14 mouse cellular contexts compared by ENCODE assay signal in genomic region chr2:156857385-156857791, GRCm38 (mm10). TPM values are rescaled to one million over a fixed set of nuclear protein-coding genes. Genes with fewer than 3 reads are reported as not detected.
A peak's percentile ranks its signal among the peaks of the same experiment; 100 is the strongest.
DNase-seq lines count a peak whose midpoint lies in the region; ATAC-seq and TF ChIP-seq lines count a peak whose summit lies in the region.
"Had no signal": no experiment of that assay in that cellular context is flagged by ENCODE, and none has a peak within 500 bp of the region (broad histone marks: within the 10 kb centered on the region; RNA-seq: fewer than 3 reads in every experiment).

No protein-coding gene starts in this region.

- peak overlapping the region; percentile 47 for H3K4me2 ChIP-seq in heart, embryonic 12.5 days
- H3K4me2 ChIP-seq in heart, postnatal 0 days (ENCODE audit: low read depth, low read length) = peak overlapping the region; percentile 48
- H3K4me2 ChIP-seq in hindbrain, embryonic 14.5 days (replicated peaks) = no peak overlapping the region
- H3K4me2 ChIP-seq: forebrain, embryonic 13.5 days; midbrain, embryonic 12.5 days had no signal

- no peaks in the 10 kb centered on the region for H3K27me3 ChIP-seq in heart, embryonic 12.5 days (replicated peaks)
- no peaks in the 10 kb centered on the region for H3K27me3 ChIP-seq in heart, postnatal 0 days (ENCODE audit: control insufficient read depth, insufficient read depth, low read length)
- H3K27me3 ChIP-seq in hindbrain, embryonic 14.5 days (ENCODE audit: control insufficient read depth, insufficient read depth, low read length) = no peaks in the 10 kb centered on the region
- H3K27me3 ChIP-seq: forebrain, embryonic 13.5 days; midbrain, embryonic 12.5 days had no signal

- TF ChIP-seq EP300 in heart, postnatal 0 days (IDR thresholded peaks at IDR 0.05; ENCODE audit: low read depth) = no peak

- H3K27ac ChIP-seq in heart, embryonic 12.5 days (ENCODE audit: poor library complexity, severe bottlenecking) = peak overlapping the region; percentile 48
- H3K27ac ChIP-seq in heart, postnatal 0 days (ENCODE audit: low read depth) = peak overlapping the region; percentile 68
- H3K27ac ChIP-seq in hindbrain, embryonic 14.5 days = no peak overlapping the region
- H3K27ac ChIP-seq: forebrain, embryonic 13.5 days; midbrain, embryonic 12.5 days had no signal

- DNase-seq in heart, postnatal 25 days (ENCODE audit: low spot score) = no peak
- peak; percentile 15 for DNase-seq in lung, postnatal 25 days (ENCODE audit: low spot score)
- no peak for DNase-seq in lung, postnatal 4 days
- DNase-seq in heart, postnatal 0 days (ENCODE audit: low spot score) = peak; percentile 63
- DNase-seq in hindbrain, embryonic 14.5 days (ENCODE audit: low spot score) = no peak
- DNase-seq in right cerebral cortex, adult 18-20 months = no peak
- DNase-seq: adrenal gland, postnatal 25 days; cerebellum, adult 2 months; gastrocnemius, postnatal 10 days had no signal

- no peaks in the 10 kb centered on the region for H3K9me3 ChIP-seq in heart, embryonic 12.5 days (replicated peaks)
- no peaks in the 10 kb centered on the region for H3K9me3 ChIP-seq in heart, postnatal 0 days (replicated peaks; ENCODE audit: control insufficient read depth, low read length)
- no peaks in the 10 kb centered on the region for H3K9me3 ChIP-seq in hindbrain, embryonic 14.5 days (ENCODE audit: control insufficient read depth, low read length)
- H3K9me3 ChIP-seq: forebrain, embryonic 13.5 days; midbrain, embryonic 12.5 days had no signal

- peaks cover 29% of the 10 kb centered on the region for H3K36me3 ChIP-seq in heart, embryonic 12.5 days
- no peaks in the 10 kb centered on the region for H3K36me3 ChIP-seq in heart, postnatal 0 days (replicated peaks; ENCODE audit: control insufficient read depth, insufficient read depth, low read length)
- peaks cover 15% of the 10 kb centered on the region; the same call in 1 of the 2 replicates for H3K36me3 ChIP-seq in hindbrain, embryonic 14.5 days (replicated peaks; ENCODE audit: control insufficient read depth, insufficient read depth)

- no peak for TF ChIP-seq CTCF in heart, postnatal 0 days (IDR thresholded peaks at IDR 0.05; ENCODE audit: low read depth)

- H3K4me3 ChIP-seq in heart, embryonic 12.5 days = peak overlapping the region; percentile 7; the same call in 1 of the 2 replicates
- H3K4me3 ChIP-seq in heart, postnatal 0 days (ENCODE audit: low read depth, low read length) = peak overlapping the region; percentile 23
- no peak overlapping the region for H3K4me3 ChIP-seq in hindbrain, embryonic 14.5 days (replicated peaks; ENCODE audit: low read length)
- H3K4me3 ChIP-seq: forebrain, embryonic 13.5 days; midbrain, embryonic 12.5 days had no signal

- intact Hi-C loops in heart, postnatal 25 days (cut with DNase I) = no loop called here

- H3K4me1 ChIP-seq in heart, embryonic 12.5 days (replicated peaks) = peaks cover 28% of the 10 kb centered on the region
- H3K4me1 ChIP-seq in heart, postnatal 0 days (ENCODE audit: control insufficient read depth, insufficient read depth) = 0 out of 2 replicates have a peak, but pooled peaks cover 10% of the 10 kb centered on the region
- peaks cover 10% of the 10 kb centered on the region for H3K4me1 ChIP-seq in hindbrain, embryonic 14.5 days (replicated peaks; ENCODE audit: control insufficient read depth, insufficient read depth, low read length)

- no peak for ATAC-seq in heart, embryonic 12.5 days (ENCODE audit: insufficient number of reproducible peaks, low FRiP score)
- no peak for ATAC-seq in heart, postnatal 0 days (ENCODE audit: insufficient read depth, low read depth)
- peak; percentile 74 for ATAC-seq in monocyte, adult 5-6 weeks (replicated peaks; ENCODE audit: insufficient number of reproducible peaks, low FRiP score, low TSS enrichment, poor library complexity, severe bottlenecking)
- no peak for ATAC-seq in hindbrain, embryonic 14.5 days (ENCODE audit: low FRiP score)
- ATAC-seq: forebrain, embryonic 13.5 days; intestine, postnatal 0 days had no signal

- H3K9ac ChIP-seq in heart, embryonic 12.5 days = no peak overlapping the region
- H3K9ac ChIP-seq in heart, postnatal 0 days (replicated peaks; ENCODE audit: low read depth, low read length) = peak overlapping the region; percentile 22; the same call in 1 of the 2 replicates
- no peak overlapping the region for H3K9ac ChIP-seq in hindbrain, embryonic 14.5 days
- H3K9ac ChIP-seq: forebrain, embryonic 13.5 days; midbrain, embryonic 12.5 days had no signal

- 28% methylated on average over 3 of the region's 3 CpGs for WGBS in heart, embryonic 12.5 days
- WGBS in heart, postnatal 0 days = 24% methylated on average over 3 of the region's 3 CpGs
- 86% methylated on average over 3 of the region's 3 CpGs for WGBS in hindbrain, embryonic 14.5 days

RNA-seq across cellular contexts. Expression of gene 4930518I15Rik, which starts 0.4 kb away (rescaled TPM):
- 3.5 and 4.5 TPM in 2 replicates for polyA plus RNA-seq in heart, embryonic 12.5 days (2016; fragmentation: Nextera tagmentation; extraction: Ambion mirVana)
- total RNA-seq in heart, postnatal 25 days (2021) = under 1 TPM; 0.57 to 0.89 TPM
- total RNA-seq in heart, postnatal 0 days (2014; rRNA removed; ENCODE audit: low replicate concordance) = 0.12 TPM in 1 of 2 replicates, not detected in the other
- polyA plus RNA-seq in heart, postnatal 0 days (2015; fragmentation: Nextera tagmentation; extraction: Ambion mirVana) = 3.2 and 3.8 TPM in 2 replicates
- 0.38 to 5.2 TPM (median 2.5 TPM) in 3 replicates for total RNA-seq in monocyte, adult 5-6 weeks (2017)
- polyA plus RNA-seq in hindbrain, embryonic 14.5 days (2014; fragmentation: Nextera tagmentation; extraction: Ambion mirVana) = 4.0 and 5.4 TPM in 2 replicates

RNA-seq across cellular contexts. Expression of gene Rab5if, which starts 5.5 kb away (rescaled TPM):
- polyA plus RNA-seq in heart, embryonic 12.5 days (2016; fragmentation: Nextera tagmentation; extraction: Ambion mirVana) = 193 and 203 TPM in 2 replicates
- total RNA-seq in heart, postnatal 25 days (2021) = 100 to 1,000 TPM; 124 to 125 TPM
- total RNA-seq in heart, postnatal 0 days (2014; rRNA removed; ENCODE audit: low replicate concordance) = 155 and 219 TPM in 2 replicates
- 186 and 188 TPM in 2 replicates for polyA plus RNA-seq in heart, postnatal 0 days (2015; fragmentation: Nextera tagmentation; extraction: Ambion mirVana)
- 118 to 134 TPM (median 121 TPM) in 3 replicates for total RNA-seq in monocyte, adult 5-6 weeks (2017)
- polyA plus RNA-seq in hindbrain, embryonic 14.5 days (2014; fragmentation: Nextera tagmentation; extraction: Ambion mirVana) = 174 and 176 TPM in 2 replicates

RNA-seq across cellular contexts. Expression of gene Tgif2, which starts 17.6 kb away (rescaled TPM):
- 42.8 and 43.1 TPM in 2 replicates for polyA plus RNA-seq in heart, embryonic 12.5 days (2016; fragmentation: Nextera tagmentation; extraction: Ambion mirVana)
- total RNA-seq in heart, postnatal 25 days (2021) = under 1 TPM; 0.75 to 0.95 TPM
- 19.7 and 28.3 TPM in 2 replicates for total RNA-seq in heart, postnatal 0 days (2014; rRNA removed; ENCODE audit: low replicate concordance)
- polyA plus RNA-seq in heart, postnatal 0 days (2015; fragmentation: Nextera tagmentation; extraction: Ambion mirVana) = 11.6 and 14.6 TPM in 2 replicates
- total RNA-seq in monocyte, adult 5-6 weeks (2017) = 3.2 to 5.9 TPM (median 3.5 TPM) in 3 replicates
- 18.9 and 21.5 TPM in 2 replicates for polyA plus RNA-seq in hindbrain, embryonic 14.5 days (2014; fragmentation: Nextera tagmentation; extraction: Ambion mirVana)

RNA-seq across cellular contexts. Expression of gene Sla2, which starts 29.6 kb away (rescaled TPM):
- polyA plus RNA-seq in heart, embryonic 12.5 days (2016; fragmentation: Nextera tagmentation; extraction: Ambion mirVana) = 0.55 and 0.65 TPM in 2 replicates
- total RNA-seq in heart, postnatal 25 days (2021) = not detected
- 1.5 TPM in 1 of 2 replicates, not detected in the other for total RNA-seq in heart, postnatal 0 days (2014; rRNA removed; ENCODE audit: low replicate concordance)
- polyA plus RNA-seq in heart, postnatal 0 days (2015; fragmentation: Nextera tagmentation; extraction: Ambion mirVana) = 0.11 and 0.14 TPM in 2 replicates
- 13.8 to 38.9 TPM (median 15.8 TPM) in 3 replicates for total RNA-seq in monocyte, adult 5-6 weeks (2017)
- polyA plus RNA-seq in hindbrain, embryonic 14.5 days (2014; fragmentation: Nextera tagmentation; extraction: Ambion mirVana) = 0.14 and 0.20 TPM in 2 replicates
- total RNA-seq: adrenal gland, postnatal 25 days; gastrocnemius, postnatal 10 days had no signal

Comparison
In these comparisons a context has a peak if more than half of its experiments do, and no peak if none do; other contexts are left out.
1. DNase-seq: peak in lung, postnatal 25 days (single experiment) and heart, postnatal 0 days (single experiment); none in heart, postnatal 25 days (single experiment), lung, postnatal 4 days (0 of 2), hindbrain, embryonic 14.5 days (single experiment) and right cerebral cortex, adult 18-20 months (single experiment).